Mouse (Mus musculus): Measurements from ENCODE around the gene Sh2b1.

The Sh2b1 gene

GRCm38 (mm10) chr7:126474486-126474955 lies 703 bp downstream of the Sh2b1 start:
- DNase-seq (ENCODE audit: low spot score) = no peak

GRCm38 (mm10) chr7:126473470-126474086 lies 1.6 kb downstream of the Sh2b1 start:
- DNase-seq (ENCODE audit: low spot score) = no peak

- DNase-seq (ENCODE audit: low spot score) = no peak
These were observed 2.5 kb downstream of the Sh2b1 start for GRCm38 (mm10) chr7:126472713-126473112.

GRCm38 (mm10) chr7:126472306-126472705 lies 2.9 kb downstream of the Sh2b1 start:
- no peak for DNase-seq (ENCODE audit: low spot score)

GRCm38 (mm10) chr7:126471853-126472252 lies 3.4 kb downstream of the Sh2b1 start:
- no peak for DNase-seq (ENCODE audit: low spot score)

GRCm38 (mm10) chr7:126471361-126471760 lies 3.9 kb downstream of the Sh2b1 start:
- no peak for DNase-seq (ENCODE audit: low spot score)

GRCm38 (mm10) chr7:126470077-126470476 lies 5.1 kb downstream of the Sh2b1 start:
- no peak for DNase-seq (ENCODE audit: low spot score)

GRCm38 (mm10) chr7:126467834-126468627 lies 7.2 kb downstream of the Sh2b1 start:
- DNase-seq (ENCODE audit: low spot score) = no peak

GRCm38 (mm10) chr7:126467271-126467670 lies 8.0 kb downstream of the Sh2b1 start:
- DNase-seq (ENCODE audit: low spot score) = no peak

- DNase-seq (ENCODE audit: low spot score) = no peak
These were observed 8.5 kb downstream of the Sh2b1 start for GRCm38 (mm10) chr7:126466707-126467106.

GRCm38 (mm10) chr7:126466116-126466515 lies 9.1 kb downstream of the Sh2b1 start:
- no peak for DNase-seq (ENCODE audit: low spot score)

- DNase-seq (ENCODE audit: low spot score) = no peak
These were observed 9.8 kb downstream of the Sh2b1 start for GRCm38 (mm10) chr7:126465246-126466030.

GRCm38 (mm10) chr7:126464836-126465235 lies 10.4 kb downstream of the Sh2b1 start:
- DNase-seq (ENCODE audit: low spot score) = no peak

- no peak for DNase-seq (ENCODE audit: low spot score)
These were observed 11.1 kb downstream of the Sh2b1 start for GRCm38 (mm10) chr7:126464121-126464520.

- no peak for DNase-seq (ENCODE audit: low spot score)
These were observed 11.7 kb downstream of the Sh2b1 start for GRCm38 (mm10) chr7:126463547-126463946.

- DNase-seq (ENCODE audit: low spot score) = no peak
These were observed 12.2 kb downstream of the Sh2b1 start, which contains the start of gene Atp2a1 for GRCm38 (mm10) chr7:126463004-126463403. Gene Atp2a1, minus strand, starts transcription at chr7:126463108.

GRCm38 (mm10) chr7:126461626-126462025 lies 13.6 kb downstream of the Sh2b1 start:
- no peak for DNase-seq (ENCODE audit: low spot score)

GRCm38 (mm10) chr7:126460623-126461399 lies 14.4 kb downstream of the Sh2b1 start:
- no peak for DNase-seq (ENCODE audit: low spot score)

- no peak for DNase-seq (ENCODE audit: low spot score)
These were observed 16.2 kb downstream of the Sh2b1 start for GRCm38 (mm10) chr7:126458844-126459618.

- no peak for DNase-seq (ENCODE audit: low spot score)
These were observed 17.0 kb downstream of the Sh2b1 start for GRCm38 (mm10) chr7:126458225-126458624.
